In genomic region chr19:43530197-43530770, GRCm38 (mm10) we compare ENCODE assay signal across 8 mouse cellular contexts. TPM values are rescaled to one million over a fixed set of nuclear protein-coding genes. Genes with fewer than 3 reads are reported as not detected.
DNase-seq lines count a peak whose midpoint lies in the region; ATAC-seq and TF ChIP-seq lines count a peak whose summit lies in the region.

No protein-coding gene starts in this region.

- H3K4me3 ChIP-seq in bone marrow macrophage, adult 2 months (ENCODE audit: insufficient read depth, low read length): peak overlapping the region; percentile 39; the same call in 1 of the 2 replicates
- peak overlapping the region; percentile 28; the same call in 1 of the 2 replicates for H3K4me3 ChIP-seq in embryonic fibroblast, embryonic 13.5 days (ENCODE audit: insufficient read depth, low read length)
- peak overlapping the region; percentile 23; the same call in 1 of the 2 replicates for H3K4me3 ChIP-seq in heart, embryonic 11.5 days (ENCODE audit: low read depth, low read length)
- peak overlapping the region; percentile 20; the same call in 1 of the 2 replicates for H3K4me3 ChIP-seq in kidney, embryonic 15.5 days (replicated peaks)
- no peak overlapping the region for H3K4me3 ChIP-seq in liver, embryonic 13.5 days (replicated peaks)
- peak overlapping the region; percentile 27; the same call in 1 of the 2 replicates for H3K4me3 ChIP-seq in stomach, embryonic 15.5 days (replicated peaks)

- no peaks in the 10 kb centered on the region for H3K36me3 ChIP-seq in heart, embryonic 11.5 days (ENCODE audit: control insufficient read depth, insufficient read depth, low read length)
- no peaks in the 10 kb centered on the region for H3K36me3 ChIP-seq in kidney, embryonic 15.5 days
- H3K36me3 ChIP-seq in liver, embryonic 13.5 days: no peaks in the 10 kb centered on the region
- no peaks in the 10 kb centered on the region for H3K36me3 ChIP-seq in stomach, embryonic 15.5 days

- H3K27ac ChIP-seq in bone marrow macrophage, adult 2 months (ENCODE audit: insufficient read depth, low read depth, low read length): no peak overlapping the region
- no peak overlapping the region for H3K27ac ChIP-seq in embryonic fibroblast, embryonic 13.5 days (ENCODE audit: insufficient read depth, low read length)
- H3K27ac ChIP-seq in heart, embryonic 11.5 days (ENCODE audit: low read depth, low read length): no peak overlapping the region
- H3K27ac ChIP-seq in kidney, embryonic 15.5 days: no peak overlapping the region
- no peak overlapping the region for H3K27ac ChIP-seq in liver, embryonic 13.5 days
- no peak overlapping the region for H3K27ac ChIP-seq in stomach, embryonic 15.5 days

- peak; percentile 81 for TF ChIP-seq CTCF in bone marrow macrophage, adult 2 months (IDR thresholded peaks at IDR 0.05; ENCODE audit: low read depth, low read length)
- TF ChIP-seq CTCF in embryonic fibroblast, embryonic 13.5 days (IDR thresholded peaks at IDR 0.05; ENCODE audit: borderline replicate concordance, insufficient read depth, low read length): peak; percentile 86; the same call in 1 of the 2 replicates

- H3K4me1 ChIP-seq in bone marrow macrophage, adult 2 months (ENCODE audit: control insufficient read depth, insufficient read depth, low read length): 0 out of 2 replicates have a peak, but pooled peaks cover under 1% of the 10 kb centered on the region
- H3K4me1 ChIP-seq in embryonic fibroblast, embryonic 13.5 days (ENCODE audit: control insufficient read depth, insufficient read depth, low read length): peaks cover 2% of the 10 kb centered on the region; the same call in 1 of the 2 replicates
- H3K4me1 ChIP-seq in heart, embryonic 11.5 days (ENCODE audit: control insufficient read depth, insufficient read depth, low read length): 0 out of 2 replicates have a peak, but pooled peaks cover 3% of the 10 kb centered on the region
- H3K4me1 ChIP-seq in kidney, embryonic 15.5 days: peaks cover 4% of the 10 kb centered on the region
- peaks cover 4% of the 10 kb centered on the region for H3K4me1 ChIP-seq in liver, embryonic 13.5 days (replicated peaks)
- H3K4me1 ChIP-seq in stomach, embryonic 15.5 days: 0 out of 2 replicates have a peak, but pooled peaks cover 3% of the 10 kb centered on the region

- no peaks in the 10 kb centered on the region for H3K9me3 ChIP-seq in heart, embryonic 11.5 days (replicated peaks; ENCODE audit: control insufficient read depth, low read length)
- no peaks in the 10 kb centered on the region for H3K9me3 ChIP-seq in kidney, embryonic 15.5 days (replicated peaks)
- H3K9me3 ChIP-seq in liver, embryonic 13.5 days (replicated peaks): no peaks in the 10 kb centered on the region
- H3K9me3 ChIP-seq in stomach, embryonic 15.5 days: no peaks in the 10 kb centered on the region

- no peak overlapping the region for H3K9ac ChIP-seq in heart, embryonic 11.5 days (ENCODE audit: low read depth, low read length)
- H3K9ac ChIP-seq in kidney, embryonic 15.5 days: no peak overlapping the region
- no peak overlapping the region for H3K9ac ChIP-seq in liver, embryonic 13.5 days
- no peak overlapping the region for H3K9ac ChIP-seq in stomach, embryonic 15.5 days

- under 1% methylated on average over 13 of the region's 13 CpGs for WGBS in heart, embryonic 11.5 days (ENCODE audit: insufficient replicate concordance)
- WGBS in kidney, embryonic 15.5 days: 3% methylated on average over 13 of the region's 13 CpGs
- WGBS in liver, embryonic 13.5 days (ENCODE audit: insufficient replicate concordance): 1% methylated on average over 13 of the region's 13 CpGs
- 1% methylated on average over 13 of the region's 13 CpGs for WGBS in stomach, embryonic 15.5 days

- peak; percentile 57; the same call in 1 of the 2 replicates for ATAC-seq in heart, embryonic 11.5 days (replicated peaks; ENCODE audit: insufficient number of reproducible peaks, low FRiP score, low TSS enrichment)
- peak; percentile 75 for ATAC-seq in kidney, embryonic 15.5 days (replicated peaks; ENCODE audit: low FRiP score)
- peak; percentile 84 for ATAC-seq in liver, embryonic 13.5 days (ENCODE audit: low read depth)
- peak; percentile 79 for ATAC-seq in stomach, embryonic 15.5 days (ENCODE audit: insufficient read depth, low FRiP score, low read depth)

- peak overlapping the region; percentile 56 for H3K4me2 ChIP-seq in heart, embryonic 11.5 days
- H3K4me2 ChIP-seq in kidney, embryonic 15.5 days: peak overlapping the region; percentile 50
- peak overlapping the region; percentile 53 for H3K4me2 ChIP-seq in liver, embryonic 13.5 days
- peak overlapping the region; percentile 58 for H3K4me2 ChIP-seq in stomach, embryonic 15.5 days

- peak; percentile 89 for DNase-seq in CD4-positive, CD25-positive, alpha-beta regulatory T cell, adult 2 months (ENCODE audit: low read depth, low spot score)
- peak; percentile 55 for DNase-seq in liver, embryonic 13.5 days
- peak; percentile 82 for DNase-seq in neural tube, embryonic 10.5 days (ENCODE audit: extremely low spot score, low spot score)

- no peak for TF ChIP-seq POLR2A in bone marrow macrophage, adult 2 months (IDR thresholded peaks at IDR 0.05; ENCODE audit: borderline replicate concordance, low read depth, low read length)
- no peak for TF ChIP-seq POLR2A in embryonic fibroblast, embryonic 13.5 days (IDR thresholded peaks at IDR 0.05; ENCODE audit: low read depth, low read length)

- no peaks in the 10 kb centered on the region for H3K27me3 ChIP-seq in heart, embryonic 11.5 days (ENCODE audit: control insufficient read depth, insufficient read depth, low read length)
- peaks cover 25% of the 10 kb centered on the region for H3K27me3 ChIP-seq in kidney, embryonic 15.5 days
- H3K27me3 ChIP-seq in liver, embryonic 13.5 days: peaks cover 3% of the 10 kb centered on the region; the same call in 1 of the 2 replicates
- no peaks in the 10 kb centered on the region for H3K27me3 ChIP-seq in stomach, embryonic 15.5 days (replicated peaks)

RNA-seq across cellular contexts. Expression of gene Got1, which starts 5.9 kb away (rescaled TPM):
- 49.3 and 53.5 TPM in 2 replicates for polyA plus RNA-seq in bone marrow macrophage, adult 2 months (2012; ENCODE audit: insufficient read depth, insufficient read length, missing spikeins)
- 48.1 and 56.5 TPM in 2 replicates for polyA plus RNA-seq in embryonic fibroblast, embryonic 13.5 days (2011; ENCODE audit: insufficient read length, low read depth, missing spikeins)
- 134 and 158 TPM in 2 replicates for polyA plus RNA-seq in heart, embryonic 11.5 days (2014; fragmentation: Nextera tagmentation; extraction: Ambion mirVana)
- 57.8 and 59.0 TPM in 2 replicates for polyA plus RNA-seq in kidney, embryonic 15.5 days (2015; fragmentation: Nextera tagmentation; extraction: Ambion mirVana)
- 22.0 and 24.0 TPM in 2 replicates for polyA plus RNA-seq in liver, embryonic 13.5 days (2015; fragmentation: Nextera tagmentation; extraction: Ambion mirVana)
- polyA plus RNA-seq in stomach, embryonic 15.5 days (2015; fragmentation: Nextera tagmentation; extraction: Ambion mirVana): 33.7 and 35.7 TPM in 2 replicates
